Mouse (Mus musculus): ENCODE measurements around the gene Ccdc186. TPM values are rescaled to one million over a fixed set of nuclear protein-coding genes. Genes with fewer than 3 reads are reported as not detected.

The Ccdc186 gene
- polyA plus RNA-seq, 1 experiment from 2014 or later, result 20.3 TPM

DNA sequence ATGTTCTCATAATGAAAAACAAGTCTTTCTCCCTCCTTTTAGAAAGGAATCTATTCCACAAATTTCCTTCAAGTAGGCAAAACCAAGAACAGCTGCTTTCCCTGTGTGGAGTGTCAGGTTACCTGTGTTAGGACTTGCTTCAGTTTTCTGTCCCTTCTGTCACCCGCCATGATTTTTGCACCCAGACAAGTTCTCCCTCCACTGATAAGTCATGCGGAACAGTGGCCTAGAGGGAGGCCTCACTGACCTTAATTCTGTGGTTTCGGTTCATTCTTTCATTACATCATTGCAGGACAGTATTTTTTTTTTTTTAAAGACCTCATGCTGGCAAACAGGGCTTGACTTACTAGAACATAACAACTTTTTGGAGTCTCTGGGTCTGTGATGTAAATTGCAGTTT, 72.6 kb downstream of the Ccdc186 start:
- H3K4me2 ChIP-seq, result no peak overlapping the region
- no peaks in the 10 kb centered on the region for H3K9me3 ChIP-seq (replicated peaks)
- H3K36me3 ChIP-seq, result no peaks in the 10 kb centered on the region
- no peak overlapping the region for H3K27ac ChIP-seq (ENCODE audit: poor library complexity, severe bottlenecking)
- no peak for ATAC-seq (ENCODE audit: insufficient number of reproducible peaks, low FRiP score)
- H3K27me3 ChIP-seq (replicated peaks), result no peaks in the 10 kb centered on the region
- H3K9ac ChIP-seq, result no peak overlapping the region
- WGBS, result 55% methylated on average over 3 of the region's 3 CpGs
- H3K4me1 ChIP-seq (replicated peaks), result peaks cover 26% of the 10 kb centered on the region
- H3K4me3 ChIP-seq, result no peak overlapping the region

DNA sequence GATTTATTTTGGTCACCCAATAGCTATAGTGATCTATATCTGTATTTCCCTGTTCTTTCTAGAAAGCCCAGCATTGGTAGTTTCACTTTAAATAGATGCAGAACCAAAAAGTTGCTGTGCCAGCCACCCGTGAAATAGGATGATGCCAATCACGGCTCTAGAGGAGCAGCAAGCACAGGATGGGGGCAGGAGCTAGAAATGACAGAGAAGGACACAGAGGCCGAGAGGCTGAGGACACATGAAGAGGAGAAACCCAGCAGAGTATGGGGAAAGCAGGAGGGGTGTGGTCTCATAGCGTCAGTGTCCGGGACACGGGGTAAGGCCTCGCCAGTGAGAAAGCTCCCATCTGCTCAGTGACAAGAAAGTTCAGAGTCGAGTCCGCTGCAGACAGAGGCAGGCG, 74.1 kb downstream of the Ccdc186 start:
- H3K9ac ChIP-seq, result no peak overlapping the region
- no peaks in the 10 kb centered on the region for H3K36me3 ChIP-seq
- H3K27ac ChIP-seq (ENCODE audit: poor library complexity, severe bottlenecking), result no peak overlapping the region
- H3K27me3 ChIP-seq (replicated peaks), result 0 out of 2 replicates have a peak, but pooled peaks cover 4% of the 10 kb centered on the region
- H3K4me1 ChIP-seq (replicated peaks), result peaks cover 36% of the 10 kb centered on the region
- no peak overlapping the region for H3K4me2 ChIP-seq
- 0 out of 2 replicates have a peak, but pooled peaks have one; percentile 44 for ATAC-seq (ENCODE audit: insufficient number of reproducible peaks, low FRiP score)
- H3K4me3 ChIP-seq, result no peak overlapping the region
- 60% methylated on average over 10 of the region's 10 CpGs for WGBS
- H3K9me3 ChIP-seq (replicated peaks), result no peaks in the 10 kb centered on the region

DNA sequence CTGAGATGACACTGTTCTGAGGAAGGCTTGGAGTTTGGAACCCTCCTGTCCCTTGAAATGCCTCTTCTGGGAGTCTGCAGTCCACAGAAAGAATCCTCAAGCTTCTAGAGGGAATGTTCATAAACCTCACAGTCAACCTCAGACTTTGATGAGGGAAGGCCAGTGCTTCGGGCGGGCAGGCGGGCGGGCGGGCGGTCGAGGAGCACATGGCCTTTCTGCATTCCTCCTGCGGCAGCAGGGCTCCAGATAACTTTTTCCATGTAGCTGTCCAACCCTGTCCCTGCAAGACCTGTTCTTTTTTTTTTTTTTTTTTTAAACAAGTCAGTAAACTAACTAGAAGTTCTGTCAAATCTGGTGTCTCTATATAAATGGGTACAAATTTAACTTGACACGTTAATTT, 75.4 kb downstream of the Ccdc186 start:
- Histone ChIP-seq H3K9ac (no peak overlapping the region), H3K27ac (ENCODE audit: poor library complexity, severe bottlenecking) (no peak overlapping the region), H3K27me3 (replicated peaks) (0 out of 2 replicates have a peak, but pooled peaks cover 4% of the 10 kb centered on the region), H3K4me3 (no peak overlapping the region), H3K36me3 (no peaks in the 10 kb centered on the region), H3K4me1 (replicated peaks) (peaks cover 46% of the 10 kb centered on the region), H3K4me2 (no peak overlapping the region), H3K9me3 (replicated peaks) (no peaks in the 10 kb centered on the region)
- 36% methylated on average over 9 of the region's 9 CpGs for WGBS
- ATAC-seq (ENCODE audit: insufficient number of reproducible peaks, low FRiP score), result peak; percentile 66; the same call in 1 of the 2 replicates

DNA sequence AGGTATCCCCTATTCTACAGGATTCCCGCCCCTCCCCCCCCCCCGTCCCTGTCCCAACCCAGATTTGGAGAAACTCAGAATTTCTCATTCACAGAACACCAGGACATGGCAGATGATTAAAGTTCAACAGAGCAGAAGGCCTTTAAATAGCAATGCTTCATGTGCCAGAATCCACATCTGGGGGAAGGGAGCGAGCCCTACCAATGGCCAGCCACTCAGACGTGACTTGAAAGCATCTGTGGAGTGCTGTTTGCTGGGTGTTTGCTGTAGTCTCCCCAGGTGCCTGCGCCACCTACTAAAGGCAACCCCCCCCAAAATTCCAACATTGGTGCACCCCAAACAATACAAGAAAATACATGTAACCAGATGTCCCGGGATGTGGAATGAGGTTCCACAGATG, 76.5 kb downstream of the Ccdc186 start:
- H3K9ac ChIP-seq, result no peak overlapping the region
- 0 out of 2 replicates have a peak, but pooled peaks cover 4% of the 10 kb centered on the region for H3K27me3 ChIP-seq (replicated peaks)
- no peaks in the 10 kb centered on the region for H3K9me3 ChIP-seq (replicated peaks)
- ATAC-seq (ENCODE audit: insufficient number of reproducible peaks, low FRiP score), result no peak
- no peak overlapping the region for H3K4me3 ChIP-seq
- WGBS, result 76% methylated on average over 5 of the region's 6 CpGs
- H3K27ac ChIP-seq (ENCODE audit: poor library complexity, severe bottlenecking), result no peak overlapping the region
- H3K4me1 ChIP-seq (replicated peaks), result peaks cover 47% of the 10 kb centered on the region
- no peaks in the 10 kb centered on the region for H3K36me3 ChIP-seq
- H3K4me2 ChIP-seq, result no peak overlapping the region

DNA sequence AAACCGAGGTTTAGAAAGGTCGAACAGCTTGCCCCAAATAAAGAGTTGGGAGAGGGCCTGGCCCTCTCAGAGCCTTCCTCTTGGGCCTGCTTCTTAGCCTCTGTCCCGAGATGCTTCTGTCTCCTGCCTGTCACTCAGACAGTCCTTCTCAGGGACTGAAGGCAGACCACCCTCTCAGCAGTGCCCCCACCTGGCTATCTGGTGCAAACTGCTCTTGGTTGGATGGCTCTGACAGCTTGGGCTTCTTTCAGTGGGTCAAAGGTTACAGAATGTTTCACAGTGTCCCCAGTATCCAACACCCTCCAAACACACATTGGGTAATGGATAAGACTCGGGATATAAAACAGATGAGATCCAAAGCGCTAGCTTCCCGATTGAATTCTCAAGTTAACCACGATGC, 76.9 kb downstream of the Ccdc186 start:
- Histone ChIP-seq H3K9me3 (replicated peaks) (no peaks in the 10 kb centered on the region), H3K4me1 (replicated peaks) (peaks cover 47% of the 10 kb centered on the region), H3K9ac (no peak overlapping the region), H3K36me3 (no peaks in the 10 kb centered on the region), H3K4me2 (no peak overlapping the region), H3K27ac (ENCODE audit: poor library complexity, severe bottlenecking) (no peak overlapping the region), H3K27me3 (replicated peaks) (0 out of 2 replicates have a peak, but pooled peaks cover 4% of the 10 kb centered on the region), H3K4me3 (no peak overlapping the region)
- WGBS, result 63% methylated on average over 7 of the region's 7 CpGs
- ATAC-seq (ENCODE audit: insufficient number of reproducible peaks, low FRiP score), result no peak

Other genes starting within 250 kb of the Ccdc186 start
- gene Adrb1, start 100.0 kb downstream of the Ccdc186 start, polyA plus RNA-seq (2016; fragmentation: Nextera tagmentation; extraction: Ambion mirVana), result 3.9 and 4.2 TPM in 2 replicates
- 0.89 and 0.97 TPM in 2 replicates for gene Tdrd1, start 4.0 kb upstream of the Ccdc186 start, polyA plus RNA-seq (2016; fragmentation: Nextera tagmentation; extraction: Ambion mirVana)
- gene Vwa2, start 52.1 kb upstream of the Ccdc186 start, polyA plus RNA-seq (2016; fragmentation: Nextera tagmentation; extraction: Ambion mirVana), result 0.22 and 0.23 TPM in 2 replicates
- gene Afap1l2, start 186.0 kb upstream of the Ccdc186 start, polyA plus RNA-seq (2016; fragmentation: Nextera tagmentation; extraction: Ambion mirVana), result 0.92 and 1.1 TPM in 2 replicates